Mouse (Mus musculus): ENCODE results near the gene Ap1s1. TPM values are rescaled to one million over a fixed set of nuclear protein-coding genes. Genes with fewer than 3 reads are reported as not detected.

The Ap1s1 gene
- polyA plus RNA-seq, 1 experiment from 2014 or later: 206 TPM

DNA sequence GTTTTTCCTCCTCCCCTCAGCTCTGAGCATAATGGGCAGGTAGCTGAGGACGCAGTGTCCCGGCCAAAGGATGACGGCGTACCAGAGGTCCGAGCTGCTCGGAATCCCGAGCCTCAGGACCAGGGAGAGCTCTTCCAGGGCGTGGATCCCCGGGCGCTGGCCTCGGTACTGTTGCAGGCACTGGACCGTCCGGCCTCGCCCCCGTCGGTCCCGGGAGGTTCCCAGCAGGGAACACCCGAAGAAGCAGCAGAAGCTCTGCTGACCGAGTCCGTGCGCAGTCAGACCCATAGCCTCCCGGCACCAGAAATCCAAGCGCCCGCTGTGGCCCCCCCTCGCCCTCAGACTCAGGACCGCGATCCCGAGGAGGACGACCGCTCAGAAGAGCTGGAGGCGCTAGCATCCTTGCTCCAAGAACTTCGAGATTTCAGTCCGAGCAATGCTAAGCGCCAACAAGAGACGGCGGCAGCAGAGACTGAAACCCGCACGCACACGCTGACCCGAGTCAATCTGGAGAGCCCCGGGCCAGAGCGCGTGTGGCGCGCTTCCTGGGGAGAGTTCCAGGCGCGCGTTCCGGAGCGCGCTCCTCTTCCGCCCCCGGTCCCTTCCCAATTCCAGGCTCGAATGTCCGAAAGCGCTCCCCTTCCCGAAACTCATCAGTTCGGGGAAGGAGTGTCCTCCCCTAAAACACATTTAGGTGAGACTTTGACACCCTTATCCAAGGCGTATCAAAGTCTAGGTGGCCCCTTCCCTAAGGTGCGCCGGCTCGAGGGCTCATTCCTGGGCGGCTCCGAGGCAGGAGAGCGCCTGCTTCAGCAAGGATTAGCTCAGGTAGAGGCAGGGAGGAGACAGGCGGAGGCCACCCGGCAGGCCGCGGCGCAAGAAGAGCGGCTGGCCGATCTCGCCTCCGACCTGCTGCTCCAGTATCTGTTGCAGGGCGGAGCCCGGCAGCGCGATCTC lies 14.6 kb downstream of the Ap1s1 start:
- Histone ChIP-seq H3K4me2 (ENCODE audit: low read depth, low read length) (peak overlapping the region; percentile 85), H3K27me3 (ENCODE audit: control insufficient read depth, insufficient read depth, low read depth, low read length) (peaks cover 57% of the 10 kb centered on the region), H3K9me3 (ENCODE audit: control insufficient read depth, low read length) (no peaks in the 10 kb centered on the region), H3K4me1 (replicated peaks; ENCODE audit: control insufficient read depth, insufficient read depth, low read length) (peaks cover 26% of the 10 kb centered on the region), H3K36me3 (ENCODE audit: control insufficient read depth, insufficient read depth, low read length) (peaks cover 9% of the 10 kb centered on the region; the same call in 1 of the 2 replicates), H3K9ac (ENCODE audit: low read length) (no peak overlapping the region), H3K4me3 (ENCODE audit: low read length) (peak overlapping the region; percentile 43), H3K27ac (ENCODE audit: low read length) (no peak overlapping the region)
- ATAC-seq (ENCODE audit: low read depth): no peak
- WGBS: under 1% methylated on average over 78 of the region's 78 CpGs

GRCm38 (mm10) chr5:137030416-137030810 lies 15.5 kb downstream of the Ap1s1 start:
- H3K27ac ChIP-seq (ENCODE audit: low read length): no peak overlapping the region
- peaks cover 65% of the 10 kb centered on the region for H3K27me3 ChIP-seq (ENCODE audit: control insufficient read depth, insufficient read depth, low read depth, low read length)
- peak overlapping the region; percentile 12; the same call in 1 of the 2 replicates for H3K4me3 ChIP-seq (ENCODE audit: low read length)

GRCm38 (mm10) chr5:137029643-137030415 lies 16.1 kb downstream of the Ap1s1 start:
- Histone ChIP-seq H3K4me3 (ENCODE audit: low read length) (peak overlapping the region; percentile 41), H3K4me2 (ENCODE audit: low read depth, low read length) (peak overlapping the region; percentile 71), H3K4me1 (replicated peaks; ENCODE audit: control insufficient read depth, insufficient read depth, low read length) (peaks cover 26% of the 10 kb centered on the region), H3K9ac (ENCODE audit: low read length) (no peak overlapping the region), H3K36me3 (ENCODE audit: control insufficient read depth, insufficient read depth, low read length) (no peaks in the 10 kb centered on the region; the same call in 1 of the 2 replicates), H3K9me3 (ENCODE audit: control insufficient read depth, low read length) (no peaks in the 10 kb centered on the region), H3K27me3 (ENCODE audit: control insufficient read depth, insufficient read depth, low read depth, low read length) (peaks cover 71% of the 10 kb centered on the region), H3K27ac (ENCODE audit: low read length) (no peak overlapping the region)
- peak; percentile 63 for ATAC-seq (ENCODE audit: low read depth)
- WGBS: under 1% methylated on average over 52 of the region's 52 CpGs

More at GRCm38 (mm10) chr5:137030416-137030810, 15.5 kb downstream of the Ap1s1 start:
- peaks cover 26% of the 10 kb centered on the region for H3K4me1 ChIP-seq (replicated peaks; ENCODE audit: control insufficient read depth, insufficient read depth, low read length)
- H3K9ac ChIP-seq (ENCODE audit: low read length): no peak overlapping the region
- peak overlapping the region; percentile 28 for H3K4me2 ChIP-seq (ENCODE audit: low read depth, low read length)
- no peaks in the 10 kb centered on the region for H3K9me3 ChIP-seq (ENCODE audit: control insufficient read depth, low read length)
- WGBS: 15% methylated on average over 22 of the region's 22 CpGs
- ATAC-seq (ENCODE audit: low read depth): no peak
- H3K36me3 ChIP-seq (ENCODE audit: control insufficient read depth, insufficient read depth, low read length): no peaks in the 10 kb centered on the region; the same call in 1 of the 2 replicates

DNA sequence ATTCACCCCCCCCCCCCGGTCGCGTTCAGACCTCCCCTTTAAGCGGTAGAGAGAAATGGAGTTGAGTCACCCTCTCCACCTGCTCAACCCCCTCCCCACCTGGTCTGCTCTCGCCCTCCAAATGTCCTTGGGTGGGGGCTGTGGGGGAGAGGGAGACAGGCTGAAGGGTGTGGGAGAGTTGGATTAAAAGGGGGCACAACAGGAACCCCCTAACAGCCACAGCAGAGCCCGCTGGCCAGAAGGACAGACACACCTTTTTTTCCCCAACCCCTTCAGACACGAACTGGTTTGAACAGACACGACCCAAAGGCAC lies 16.7 kb downstream of the Ap1s1 start:
- no peak overlapping the region for H3K4me3 ChIP-seq (ENCODE audit: low read length)
- no peak overlapping the region for H3K27ac ChIP-seq (ENCODE audit: low read length)
- H3K36me3 ChIP-seq (ENCODE audit: control insufficient read depth, insufficient read depth, low read length): no peaks in the 10 kb centered on the region
- H3K4me1 ChIP-seq (replicated peaks; ENCODE audit: control insufficient read depth, insufficient read depth, low read length): peaks cover 26% of the 10 kb centered on the region
- H3K9me3 ChIP-seq (ENCODE audit: control insufficient read depth, low read length): no peaks in the 10 kb centered on the region
- ATAC-seq (ENCODE audit: low read depth): no peak
- no peak overlapping the region for H3K9ac ChIP-seq (ENCODE audit: low read length)
- H3K4me2 ChIP-seq (ENCODE audit: low read depth, low read length): no peak overlapping the region
- peaks cover 76% of the 10 kb centered on the region for H3K27me3 ChIP-seq (ENCODE audit: control insufficient read depth, insufficient read depth, low read depth, low read length)
- WGBS: 2% methylated on average over 8 of the region's 8 CpGs

- no peak for ATAC-seq (ENCODE audit: low read depth)
- Histone ChIP-seq H3K36me3 (ENCODE audit: control insufficient read depth, insufficient read depth, low read length) (no peaks in the 10 kb centered on the region), H3K4me2 (ENCODE audit: low read depth, low read length) (no peak overlapping the region), H3K9ac (ENCODE audit: low read length) (no peak overlapping the region), H3K9me3 (ENCODE audit: control insufficient read depth, low read length) (no peaks in the 10 kb centered on the region), H3K27ac (ENCODE audit: low read length) (no peak overlapping the region), H3K4me3 (ENCODE audit: low read length) (no peak overlapping the region), H3K27me3 (ENCODE audit: control insufficient read depth, insufficient read depth, low read depth, low read length) (peaks cover 79% of the 10 kb centered on the region), H3K4me1 (replicated peaks; ENCODE audit: control insufficient read depth, insufficient read depth, low read length) (peaks cover 26% of the 10 kb centered on the region)
- 4% methylated on average over 29 of the region's 29 CpGs for WGBS
These were observed 17.2 kb downstream of the Ap1s1 start for GRCm38 (mm10) chr5:137028561-137029272.

DNA sequence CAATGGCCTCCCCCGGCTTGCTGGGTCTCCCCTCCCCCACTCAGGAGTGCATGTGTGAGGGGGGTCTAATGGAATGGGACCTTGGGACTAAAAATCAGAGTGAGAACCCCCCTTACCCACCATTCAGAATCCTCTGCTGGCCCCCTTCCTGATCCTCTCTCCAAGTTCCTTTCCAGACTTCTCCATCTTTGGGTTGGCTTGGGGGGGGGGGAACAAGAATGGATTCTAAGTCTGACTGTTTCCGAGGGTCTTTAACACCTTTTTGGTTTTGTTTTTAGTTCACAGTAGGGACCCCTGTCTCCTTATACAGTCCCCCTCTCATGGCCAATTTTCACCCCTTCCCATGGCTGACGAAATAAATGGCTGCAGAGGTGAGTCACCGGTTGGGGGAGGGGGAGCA lies 19.8 kb downstream of the Ap1s1 start, which contains the start of gene Vgf:
TSS of gene Vgf (plus strand) at position 301 of the 400 bp plus-strand sequence.
- no peaks in the 10 kb centered on the region for H3K36me3 ChIP-seq (ENCODE audit: control insufficient read depth, insufficient read depth, low read length)

GRCm38 (mm10) chr5:137025132-137025531 lies 20.8 kb downstream of the Ap1s1 start:
- Histone ChIP-seq H3K36me3 (ENCODE audit: control insufficient read depth, insufficient read depth, low read length) (no peaks in the 10 kb centered on the region), H3K4me1 (replicated peaks; ENCODE audit: control insufficient read depth, insufficient read depth, low read length) (peaks cover 3% of the 10 kb centered on the region; the same call in 1 of the 2 replicates), H3K4me2 (ENCODE audit: low read depth, low read length) (no peak overlapping the region), H3K9ac (ENCODE audit: low read length) (no peak overlapping the region), H3K27ac (ENCODE audit: low read length) (no peak overlapping the region), H3K9me3 (ENCODE audit: control insufficient read depth, low read length) (no peaks in the 10 kb centered on the region), H3K4me3 (ENCODE audit: low read length) (no peak overlapping the region), H3K27me3 (ENCODE audit: control insufficient read depth, insufficient read depth, low read depth, low read length) (peaks cover 56% of the 10 kb centered on the region)
- ATAC-seq (ENCODE audit: low read depth): 0 out of 2 replicates have a peak, but pooled peaks have one; percentile 29
- WGBS: under 1% methylated on average over 23 of the region's 23 CpGs

More for the DNA sequence above, 19.8 kb downstream of the Ap1s1 start, which contains the start of gene Vgf:
- Histone ChIP-seq H3K4me3 (ENCODE audit: low read length) (no peak within 1 kb of the TSS), H3K4me1 (replicated peaks; ENCODE audit: control insufficient read depth, insufficient read depth, low read length) (peaks cover 12% of the 10 kb centered on the region), H3K27ac (ENCODE audit: low read length) (no peak within 1 kb of the TSS), H3K4me2 (ENCODE audit: low read depth, low read length) (no peak within 1 kb of the TSS), H3K9ac (ENCODE audit: low read length) (no peak within 1 kb of the TSS), H3K27me3 (ENCODE audit: control insufficient read depth, insufficient read depth, low read depth, low read length) (peaks cover 66% of the 10 kb centered on the region), H3K9me3 (ENCODE audit: control insufficient read depth, low read length) (no peaks in the 10 kb centered on the region)
- 7% methylated on average over 4 of the region's 4 CpGs for WGBS
- ATAC-seq (ENCODE audit: low read depth): no peak

DNA sequence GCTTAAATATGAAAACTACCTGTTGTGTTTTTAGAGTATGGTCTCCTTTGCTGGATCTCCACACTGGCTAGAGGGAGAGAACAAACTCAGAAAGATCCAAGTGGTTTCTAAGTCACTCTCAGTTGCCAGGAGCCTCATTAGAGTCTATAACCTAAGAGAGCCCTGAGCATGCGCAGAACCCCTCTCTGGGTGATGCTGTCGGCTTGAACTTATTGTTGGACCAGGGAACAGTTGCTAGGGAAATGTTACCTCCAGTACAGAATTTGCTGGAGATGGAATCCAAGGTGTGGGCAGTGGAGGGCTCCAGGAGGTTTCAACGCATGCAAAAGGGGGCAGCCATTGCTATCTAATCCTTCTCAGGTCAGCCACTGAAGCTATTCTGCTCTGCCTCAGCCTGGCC lies 21.6 kb downstream of the Ap1s1 start:
- 46% methylated on average over 3 of the region's 3 CpGs for WGBS
- Histone ChIP-seq H3K4me1 (replicated peaks; ENCODE audit: control insufficient read depth, insufficient read depth, low read length) (no peaks in the 10 kb centered on the region), H3K4me3 (ENCODE audit: low read length) (no peak overlapping the region), H3K4me2 (ENCODE audit: low read depth, low read length) (no peak overlapping the region), H3K9ac (ENCODE audit: low read length) (no peak overlapping the region), H3K27me3 (ENCODE audit: control insufficient read depth, insufficient read depth, low read depth, low read length) (peaks cover 49% of the 10 kb centered on the region), H3K36me3 (ENCODE audit: control insufficient read depth, insufficient read depth, low read length) (no peaks in the 10 kb centered on the region), H3K9me3 (ENCODE audit: control insufficient read depth, low read length) (no peaks in the 10 kb centered on the region), H3K27ac (ENCODE audit: low read length) (no peak overlapping the region)
- no peak for ATAC-seq (ENCODE audit: low read depth)

Measured in lung, embryonic 16.5 days (tissue).